Mouse (Mus musculus): ENCODE measurements around the gene Tmem221. TPM values are rescaled to one million over a fixed set of nuclear protein-coding genes. Genes with fewer than 3 reads are reported as not detected.

Gene Tmem221
- total and polyA plus RNA-seq, 3 experiments: 1.7 to 5.1 TPM; not detected in 1

- no peak for TF ChIP-seq USF1 (IDR thresholded peaks at IDR 0.05; ENCODE audit: low read depth, low read length)
These were observed 37.2 kb upstream of the Tmem221 start (continued) for GRCm38 (mm10) chr8:71595862-71596261.

- Histone ChIP-seq H3K36me3 (ENCODE audit: control insufficient read depth in 1 of 2, insufficient read depth in 2 of 2, low read length in 2 of 2) (peaks cover 0 to 12% of the 10 kb centered on the region in 2 experiments; a peak in 3 of 4 replicates), H3K4me1 (ENCODE audit: control insufficient read depth in 1 of 2, insufficient read depth in 2 of 2, low read length in 2 of 2) (peaks cover 9 to 28% of the 10 kb centered on the region in 2 experiments), H3K27me3 (ENCODE audit: control insufficient read depth in 1 of 2, insufficient read depth in 2 of 2, low read length in 2 of 2) (no peaks in the 10 kb centered on the region), H3K9ac (ENCODE audit: control insufficient read depth, low read depth, low read length, poor library complexity, severe bottlenecking) (no peak overlapping the region), H3K27ac (ENCODE audit: control insufficient read depth, low read depth, low read length) (no peak overlapping the region), H3K4me3 (ENCODE audit: control insufficient read depth in 1 of 2, insufficient read depth in 1 of 2, low read depth in 2 of 2, low read length in 2 of 2) (no peak overlapping the region), H3K9me3 (replicated peaks; ENCODE audit: insufficient read depth, low read length) (no peaks in the 10 kb centered on the region), H3K79me2 (ENCODE audit: control insufficient read depth, insufficient read depth, low read length, poor library complexity) (peaks cover 21% of the 10 kb centered on the region)
- 0 out of 2 replicates have a peak, but pooled peaks have one; percentile 43 for TF ChIP-seq MAFK (IDR thresholded peaks at IDR 0.05; ENCODE audit: borderline replicate concordance, low read depth, low read length)
- no peak for TF ChIP-seq CHD2 (IDR thresholded peaks at IDR 0.05; ENCODE audit: low read length)
- TF ChIP-seq ZNF384 (IDR thresholded peaks at IDR 0.05; ENCODE audit: low read depth, low read length): peak; percentile 57; the same call in 1 of the 2 replicates
- no peak for DNase-seq (ENCODE audit: low read depth, low spot score)
These were observed 35.7 kb upstream of the Tmem221 start for GRCm38 (mm10) chr8:71594324-71594722.

GRCm38 (mm10) chr8:71593556-71594323 lies 35.1 kb upstream of the Tmem221 start:
- DNase-seq (ENCODE audit: low read depth, low spot score): no peak
- Histone ChIP-seq H3K4me3 (ENCODE audit: control insufficient read depth in 1 of 2, insufficient read depth in 1 of 2, low read depth in 2 of 2, low read length in 2 of 2) (peak overlapping the region in 1 of 2 experiments; percentile 79; a peak in 2 of 4 replicates), H3K36me3 (ENCODE audit: control insufficient read depth in 1 of 2, insufficient read depth in 2 of 2, low read length in 2 of 2) (peaks cover 0 to 12% of the 10 kb centered on the region in 2 experiments; a peak in 3 of 4 replicates), H3K9me3 (replicated peaks; ENCODE audit: insufficient read depth, low read length) (no peaks in the 10 kb centered on the region), H3K27me3 (ENCODE audit: control insufficient read depth in 1 of 2, insufficient read depth in 2 of 2, low read length in 2 of 2) (no peaks in the 10 kb centered on the region), H3K27ac (ENCODE audit: control insufficient read depth, low read depth, low read length) (no peak overlapping the region), H3K79me2 (ENCODE audit: control insufficient read depth, insufficient read depth, low read length, poor library complexity) (peaks cover 21% of the 10 kb centered on the region), H3K4me1 (ENCODE audit: control insufficient read depth in 1 of 2, insufficient read depth in 2 of 2, low read length in 2 of 2) (peaks cover 9 to 28% of the 10 kb centered on the region in 2 experiments), H3K9ac (ENCODE audit: control insufficient read depth, low read depth, low read length, poor library complexity, severe bottlenecking) (peak overlapping the region; percentile 89; the same call in 1 of the 2 replicates)
- TF ChIP-seq POLR2AphosphoS2 (IDR thresholded peaks at IDR 0.05; ENCODE audit: low read length): no peak
- TF ChIP-seq ELF1 (IDR thresholded peaks at IDR 0.05; ENCODE audit: low read depth, low read length): no peak
- no peak for TF ChIP-seq MEF2A (IDR thresholded peaks at IDR 0.05; ENCODE audit: extremely low read depth, insufficient replicate concordance, low read depth, low read length, poor library complexity, severe bottlenecking)
- TF ChIP-seq MAX (IDR thresholded peaks at IDR 0.05; ENCODE audit: low read length): no peak
- TF ChIP-seq GATA1 (IDR thresholded peaks at IDR 0.05; ENCODE audit: low read depth, low read length): no peak
- no peak for TF ChIP-seq CHD1 (IDR thresholded peaks at IDR 0.05; ENCODE audit: low read depth, low read length)
- TF ChIP-seq GABPA (IDR thresholded peaks at IDR 0.05; ENCODE audit: low read depth, low read length): no peak
- TF ChIP-seq MAFK (IDR thresholded peaks at IDR 0.05; ENCODE audit: borderline replicate concordance, low read depth, low read length): no peak
- TF ChIP-seq MYB (IDR thresholded peaks at IDR 0.05; ENCODE audit: low read depth, low read length): no peak
- no peak for TF ChIP-seq HCFC1 (IDR thresholded peaks at IDR 0.05; ENCODE audit: low read depth, low read length)
- TF ChIP-seq CTCF (IDR thresholded peaks at IDR 0.05 in 2 of 3, conservative IDR thresholded peaks at IDR 0.05 in 1 of 3; ENCODE audit: control insufficient read depth in 1 of 3, insufficient read depth in 1 of 3, low read depth in 2 of 3, low read length in 3 of 3, poor library complexity in 1 of 3, severe bottlenecking in 1 of 3): no peak
- no peak for TF ChIP-seq EP300 (IDR thresholded peaks at IDR 0.05; ENCODE audit: low read depth in 1 of 2, low read length in 2 of 2)
- TF ChIP-seq KAT2A (conservative IDR thresholded peaks at IDR 0.05; ENCODE audit: low read depth, low read length): no peak
- no peak for TF ChIP-seq RCOR1 (IDR thresholded peaks at IDR 0.05; ENCODE audit: low read depth, low read length)
